Mouse (Mus musculus) spleen, adult 2 months (tissue): ENCODE measurements around the gene Polk.

Experiments used
- CTCF ChIP-seq: fragments of 200-500 bp; IDR thresholded peaks from 2 replicates; pipeline ENCODE4 v1.5.1; 2011; ENCODE audit warnings: mild to moderate bottlenecking, inconsistent platforms; ENCODE audit not compliant: insufficient read depth, insufficient read length, insufficient replicate concordance; ENCODE audit errors: extremely low read depth
- POLR2A ChIP-seq: fragments of 200-500 bp; IDR thresholded peaks from 2 replicates; pipeline ENCODE4 v1.6.1; 2011; ENCODE audit warnings: low read depth, low read length, inconsistent platforms

DNA sequence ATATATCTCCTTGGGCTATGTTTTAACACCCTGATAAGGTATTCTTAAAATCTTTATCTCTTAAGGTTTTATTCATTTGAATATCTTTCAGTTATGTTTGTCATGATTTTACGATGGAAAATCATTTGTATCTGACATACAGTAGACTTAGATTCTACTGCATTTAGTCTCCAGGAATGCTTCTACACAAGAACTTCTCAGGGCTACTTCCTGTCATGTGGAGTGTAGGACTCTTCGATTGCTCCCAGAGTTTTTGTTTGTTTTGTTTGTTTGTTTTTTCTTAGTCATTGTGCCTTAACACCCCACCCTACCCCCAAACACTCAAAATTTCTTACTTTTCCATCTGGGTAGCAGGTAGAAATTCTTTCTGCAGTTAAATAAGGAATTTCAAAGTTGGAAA lies 998 bp downstream of the Polk start:
- TF ChIP-seq POLR2A (no peak), CTCF (no peak)
